Mouse (Mus musculus) 416B (cell line): ENCODE results near the gene Asah2.
"Not testable (repeated sequence)": the region's sequence is repeated elsewhere in the genome, so short reads cannot be mapped to it uniquely, and the experiment has no call there.

Experiments
- DNase-seq: peaks from one replicate; pipeline ENCODE4 v3.0.0; 2011; ENCODE audit warnings: low read depth

The Asah2 gene

DNA sequence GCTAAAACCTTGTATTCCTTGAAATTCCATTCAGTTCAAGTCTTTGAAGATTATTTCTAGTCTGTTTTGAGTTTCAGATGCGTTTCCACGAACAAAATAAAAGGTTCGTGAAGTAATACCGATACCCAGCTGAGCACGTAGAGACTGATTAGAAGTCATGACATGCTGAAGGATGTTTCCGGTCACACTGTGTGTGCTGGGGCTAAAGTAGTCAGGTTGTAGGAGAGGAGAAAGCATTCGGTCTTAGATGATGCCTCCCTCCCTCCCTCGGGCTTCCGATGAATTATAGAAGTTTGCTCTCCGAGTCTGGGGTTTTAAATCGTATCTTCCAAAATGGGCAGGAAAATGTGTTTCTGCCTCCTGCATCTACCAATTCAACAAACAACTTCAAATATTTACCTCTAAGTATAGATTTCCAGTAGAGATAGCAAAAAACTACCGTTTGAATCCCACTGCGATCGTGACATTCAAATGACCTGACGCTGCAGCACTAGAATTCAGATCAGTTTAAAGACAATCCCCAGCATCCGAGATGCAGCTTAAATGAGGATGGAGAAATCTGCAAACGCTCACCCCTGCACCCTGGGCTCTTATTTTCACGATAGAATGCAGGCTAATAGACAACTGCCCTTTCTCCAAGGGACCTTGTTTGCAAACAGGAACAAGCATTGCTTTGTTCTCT, 5.6 kb downstream of the Asah2 start:
- DNase-seq = no peak

DNA sequence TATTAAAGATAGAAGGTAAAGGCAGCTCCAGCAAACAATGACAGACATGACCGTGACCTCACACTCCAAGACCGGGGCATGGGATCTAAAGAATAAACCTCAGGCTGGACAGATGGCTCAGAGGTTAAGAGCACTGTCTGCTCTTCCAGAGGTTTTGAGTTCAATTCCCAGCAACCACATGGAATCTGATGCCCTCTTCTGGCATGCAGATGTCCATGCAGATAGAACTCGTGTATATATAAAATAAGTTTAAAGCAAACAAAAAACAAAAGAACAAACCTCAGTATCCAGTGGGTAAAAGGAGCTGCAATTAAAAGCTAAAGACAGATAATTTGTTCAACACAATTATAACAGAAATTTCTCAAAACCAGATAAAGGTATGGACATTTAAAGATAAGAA, 9.4 kb downstream of the Asah2 start:
- peak; percentile 17 for DNase-seq

DNA sequence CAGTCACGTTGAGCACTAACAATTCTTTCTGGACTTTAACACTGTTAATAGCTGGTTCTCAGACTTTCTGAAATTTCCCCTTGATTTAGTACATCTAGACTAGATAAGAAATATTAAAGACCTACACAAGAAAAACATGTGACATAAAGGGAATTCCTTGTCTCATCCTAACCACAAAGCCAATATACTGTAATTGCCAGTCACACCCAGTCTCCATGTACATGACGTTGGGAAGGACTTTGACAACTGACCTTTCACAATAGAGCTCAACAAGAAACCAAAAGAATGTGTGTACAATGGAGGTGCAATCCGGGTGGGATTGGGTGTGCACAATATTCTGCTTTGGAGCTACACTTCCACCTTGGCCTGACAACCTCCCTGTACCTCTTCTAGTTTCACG, 15.7 kb downstream of the Asah2 start:
- no peak for DNase-seq

DNA sequence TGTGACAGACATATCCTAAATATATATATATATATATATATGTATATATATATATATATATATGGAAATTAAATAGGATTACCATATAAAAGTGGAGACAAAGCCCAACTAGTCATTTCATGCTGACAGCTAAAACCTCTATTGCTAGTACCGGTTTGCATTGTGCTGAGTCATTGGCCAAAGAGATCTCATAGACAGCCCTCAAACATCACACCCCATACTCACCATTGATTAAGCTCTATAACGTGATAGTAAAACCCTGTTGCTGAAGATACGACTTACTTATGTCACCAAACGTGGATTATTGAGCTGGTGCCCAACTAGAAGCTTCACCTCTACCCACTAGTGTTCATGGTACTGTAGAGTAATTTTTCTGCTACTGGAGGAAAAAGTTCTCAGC, 17.2 kb downstream of the Asah2 start:
- no peak for DNase-seq

DNA sequence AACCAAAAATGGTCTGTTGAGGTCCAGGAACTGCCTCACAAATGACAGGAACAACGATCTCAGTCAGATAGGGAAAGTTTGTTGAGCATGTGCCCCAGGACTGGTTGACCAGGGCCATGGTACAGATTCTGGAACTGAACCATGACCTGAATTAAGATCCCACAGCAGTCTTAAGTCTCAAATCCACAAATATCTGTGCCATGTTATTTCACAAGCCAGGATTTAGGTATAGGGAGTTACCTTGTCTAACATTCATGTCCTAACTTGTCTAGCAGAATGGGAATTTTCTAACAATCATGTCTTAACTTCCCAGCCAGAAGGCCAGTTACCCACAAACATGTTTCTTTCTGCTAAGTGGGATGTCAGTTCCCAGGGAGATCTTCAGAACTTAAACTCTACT, 19.4 kb downstream of the Asah2 start:
- DNase-seq = no peak

DNA sequence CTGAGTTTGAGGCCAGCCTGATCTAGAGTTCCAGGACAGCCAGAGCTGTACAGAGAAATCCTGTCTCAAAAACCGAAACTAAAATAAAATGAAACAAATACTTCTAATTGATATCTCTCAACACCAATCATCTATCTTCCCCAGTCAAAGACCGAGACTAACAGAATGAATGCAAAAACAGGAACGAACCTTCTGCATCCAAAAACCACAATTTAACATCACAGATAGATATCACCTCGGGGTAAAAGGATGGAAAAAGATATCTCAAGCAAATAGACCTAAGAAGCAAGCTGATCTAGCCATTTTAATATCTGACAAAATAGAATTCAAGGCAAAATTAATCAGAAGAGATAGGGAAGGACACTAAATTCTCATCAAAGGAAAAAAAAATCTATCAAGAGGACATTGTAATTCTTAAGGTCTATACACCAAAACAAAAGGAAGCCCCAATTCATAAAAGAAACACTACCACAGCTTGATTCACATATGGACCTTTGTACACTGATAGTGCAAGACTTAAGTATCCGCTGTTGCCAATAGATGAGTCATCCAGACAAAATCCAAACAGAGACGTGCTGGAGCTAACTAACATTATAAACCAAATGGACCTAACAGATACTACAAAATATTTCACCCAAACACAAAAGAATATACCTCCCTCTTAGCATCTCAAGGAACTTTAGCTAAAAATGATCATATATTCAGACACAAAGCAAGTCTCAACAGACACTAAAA, 20.1 kb downstream of the Asah2 start:
- DNase-seq = peak; percentile 30

DNA sequence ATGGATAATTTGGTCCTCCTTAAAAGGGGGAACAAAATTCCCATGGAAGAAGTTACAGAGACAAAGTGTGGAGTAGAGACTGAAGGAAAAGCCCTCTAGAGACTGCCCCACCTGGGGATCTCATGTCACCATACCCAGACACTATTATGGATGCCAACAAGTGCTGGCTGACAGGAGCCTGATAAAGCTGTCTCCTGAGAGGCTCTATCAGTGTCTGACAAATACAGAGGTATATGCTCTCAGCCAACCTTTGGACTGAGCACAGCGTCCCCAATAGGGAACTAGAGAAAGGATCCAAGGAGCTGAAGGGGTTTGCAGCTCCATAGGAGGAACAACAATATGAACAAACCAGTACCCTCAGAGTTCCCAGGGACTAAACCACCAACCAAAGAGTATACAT, 23.2 kb downstream of the Asah2 start:
- not testable (repeated sequence) for DNase-seq

DNA sequence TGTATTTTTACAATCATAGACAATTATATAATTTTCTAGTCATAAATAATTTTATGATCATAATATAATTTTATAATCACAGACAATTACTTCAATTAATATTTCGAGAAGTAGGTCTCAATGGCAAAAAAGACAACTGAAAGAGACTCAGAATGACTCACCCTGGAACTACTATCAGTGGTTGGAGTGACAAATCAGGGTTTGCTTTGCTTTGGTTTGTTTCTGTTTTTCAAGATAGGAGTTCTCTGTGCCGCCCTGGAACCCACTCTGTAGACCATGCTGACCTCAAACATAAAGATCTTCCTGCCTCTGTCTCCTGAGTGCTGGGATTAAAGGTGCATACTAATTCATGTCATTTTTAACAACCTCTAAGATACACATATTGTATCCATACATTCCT, 37.7 kb downstream of the Asah2 start:
- DNase-seq = peak; percentile 68

DNA sequence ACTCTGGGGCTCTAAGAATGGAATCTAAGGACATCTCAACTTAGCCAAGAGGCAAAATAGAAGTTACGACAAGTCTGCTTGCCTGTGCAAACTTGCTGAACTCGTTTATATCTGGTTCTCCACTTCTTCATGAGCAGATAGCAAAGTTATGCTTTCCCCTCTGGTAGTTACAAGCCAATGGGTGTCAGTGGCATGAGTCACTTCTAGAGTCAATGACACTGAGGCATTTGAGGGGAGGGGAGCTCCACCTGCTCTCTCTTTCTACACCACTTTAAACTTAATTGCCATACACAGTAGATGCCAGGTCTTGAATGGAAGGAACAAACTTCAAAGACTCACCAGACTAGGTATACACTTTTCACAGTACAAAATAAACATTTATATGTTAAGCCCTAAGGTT, 38.4 kb downstream of the Asah2 start:
- no peak for DNase-seq

DNA sequence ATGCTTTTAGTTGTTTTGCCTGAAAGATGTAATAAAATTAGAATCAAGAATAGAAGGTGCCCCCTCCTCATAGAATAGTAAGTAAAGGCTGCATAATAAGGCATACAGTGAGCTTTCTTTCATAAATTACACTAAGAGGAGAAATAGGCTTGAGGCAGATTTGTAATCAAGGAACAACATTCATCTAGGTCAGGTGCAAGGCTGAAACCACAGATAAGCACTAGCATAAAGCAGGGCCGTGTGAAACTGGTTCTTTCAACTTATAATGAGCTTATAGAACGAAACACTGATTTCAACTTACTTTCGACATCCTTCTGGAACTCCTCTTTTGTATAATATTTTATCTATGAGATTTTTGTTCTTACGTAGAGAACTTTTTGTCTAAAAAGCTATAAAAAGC, 40.3 kb downstream of the Asah2 start:
- DNase-seq = no peak

DNA sequence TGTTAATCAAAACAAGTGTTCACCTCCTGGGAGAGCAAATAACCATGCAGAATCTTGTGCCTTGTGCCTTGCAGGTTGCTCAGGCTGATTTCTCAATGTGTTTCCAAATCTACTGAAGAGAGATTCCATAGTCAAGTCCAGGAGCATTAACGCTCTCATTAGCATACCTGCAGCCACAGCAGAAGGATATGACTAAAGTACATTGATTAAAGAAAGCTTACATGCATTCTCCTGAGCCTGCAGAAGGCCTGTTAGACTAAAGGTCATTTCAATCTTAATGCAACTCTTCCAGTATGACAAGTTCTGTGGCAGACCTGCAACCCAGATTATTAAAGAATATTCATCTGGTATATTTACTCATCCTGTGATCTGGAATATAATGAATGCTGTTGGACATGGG, 46.7 kb downstream of the Asah2 start:
- no peak for DNase-seq

DNA sequence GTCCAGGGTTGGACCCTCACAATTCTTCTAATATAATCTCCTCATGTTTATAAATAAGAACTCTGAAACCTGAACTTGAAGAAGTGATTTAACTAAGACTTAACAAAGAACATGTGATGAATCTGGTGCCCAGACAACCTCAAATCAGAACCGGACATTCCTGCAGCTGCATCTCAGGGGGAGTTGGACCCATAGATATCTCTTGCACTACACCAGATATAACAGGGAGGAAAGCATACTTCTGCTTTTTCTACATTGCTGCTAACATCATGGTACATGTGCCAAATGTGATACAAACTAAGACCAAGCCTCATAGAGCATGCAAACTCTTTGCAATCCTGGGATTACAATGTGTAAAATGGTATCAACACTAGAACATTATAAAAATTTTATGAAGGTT, 51.8 kb downstream of the Asah2 start:
- no peak for DNase-seq

DNA sequence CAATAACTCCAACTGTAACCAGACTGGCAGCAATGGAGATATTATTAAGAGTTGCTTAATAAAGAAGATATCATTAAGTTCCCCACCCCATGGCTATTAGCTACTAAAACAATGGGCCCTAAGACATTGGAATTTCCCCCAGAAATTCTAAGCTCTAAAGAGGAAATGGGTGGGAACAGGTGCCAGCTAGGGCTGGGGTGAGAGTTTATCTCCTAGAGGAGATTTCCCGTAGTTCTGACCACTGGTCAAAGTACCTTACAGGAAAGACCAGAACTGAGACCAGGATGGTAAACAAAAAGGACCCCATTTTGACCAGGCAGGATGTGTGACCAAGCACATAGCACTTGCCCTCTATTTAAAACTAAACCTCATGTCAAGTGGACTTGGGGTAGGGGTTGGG, 52.3 kb downstream of the Asah2 start:
- no peak for DNase-seq

DNA sequence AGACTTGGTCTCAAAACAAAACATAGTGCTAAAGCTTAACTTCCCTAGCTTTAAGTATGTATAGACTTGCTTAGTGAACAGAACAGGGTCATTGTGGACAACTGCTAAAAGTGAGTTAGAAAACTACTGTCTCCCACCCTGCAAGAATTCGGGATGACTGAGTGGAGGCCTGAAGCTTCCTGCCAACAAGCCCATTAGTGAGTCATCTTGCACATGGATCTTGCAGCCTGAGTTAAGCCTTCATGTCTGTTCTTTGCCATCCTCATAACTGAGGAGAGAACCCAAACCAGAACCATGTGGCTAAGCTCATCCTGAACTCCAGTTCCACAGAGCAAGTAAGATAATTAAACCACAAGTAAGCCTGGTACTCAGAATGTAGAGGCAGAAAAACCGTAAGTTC, 56.8 kb downstream of the Asah2 start:
- no peak for DNase-seq

DNA sequence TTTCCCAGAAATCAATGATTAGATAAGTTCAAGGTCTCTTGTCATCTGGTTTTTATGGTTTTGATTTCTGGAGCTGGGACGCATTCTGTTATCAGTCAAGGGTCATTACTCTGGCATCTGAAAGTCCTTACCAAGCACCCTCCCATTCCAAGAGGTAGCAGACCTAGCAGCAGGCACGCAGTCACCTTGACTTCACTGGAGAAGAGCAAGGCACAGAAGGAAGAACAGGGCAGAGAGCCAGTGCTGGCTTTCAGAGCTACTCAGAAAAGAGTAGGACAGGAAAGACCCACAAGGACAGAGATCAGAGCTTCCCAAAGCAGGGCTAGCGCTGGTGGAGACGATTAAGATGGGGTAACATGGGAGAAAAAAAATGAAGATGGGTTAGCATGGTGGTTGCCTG, 75.1 kb downstream of the Asah2 start:
- DNase-seq = no peak

DNA sequence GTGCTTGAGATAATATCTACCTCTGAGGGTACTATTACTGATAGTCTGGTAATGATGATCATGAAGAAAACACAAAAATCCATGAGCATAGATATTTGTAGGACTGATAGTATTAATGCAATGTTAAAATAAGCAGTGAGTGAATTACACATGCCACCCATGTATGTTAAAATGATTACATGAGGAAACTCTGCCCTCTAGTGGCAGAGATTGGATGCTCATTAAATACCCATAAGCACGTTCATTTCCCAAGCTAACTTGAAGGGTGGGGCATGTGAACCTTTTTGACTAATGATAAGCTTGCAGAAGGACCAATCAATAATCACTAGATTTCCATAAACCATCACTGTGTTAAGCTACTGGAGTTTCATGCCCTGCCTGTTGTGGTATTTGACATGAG, 77.6 kb downstream of the Asah2 start:
- peak; percentile 82 for DNase-seq

DNA sequence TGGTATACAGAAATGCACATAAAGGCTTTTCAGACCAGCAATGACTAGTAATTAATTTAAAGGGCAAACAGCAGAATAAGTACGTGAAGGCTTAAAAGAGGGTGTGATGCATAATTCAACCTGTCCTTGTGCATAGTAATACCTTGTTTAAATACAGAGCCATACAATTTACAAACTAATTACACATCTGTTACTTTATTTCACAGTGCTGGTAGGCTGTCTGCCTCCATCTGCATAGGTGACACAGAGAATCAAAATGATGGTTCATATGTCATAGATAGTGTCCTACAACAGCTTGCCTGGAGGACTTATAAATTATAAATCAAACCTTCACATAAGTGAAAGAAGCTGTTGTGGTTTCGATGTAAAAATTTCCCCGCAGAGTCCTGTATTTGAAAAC, 82.6 kb downstream of the Asah2 start:
- no peak for DNase-seq

DNA sequence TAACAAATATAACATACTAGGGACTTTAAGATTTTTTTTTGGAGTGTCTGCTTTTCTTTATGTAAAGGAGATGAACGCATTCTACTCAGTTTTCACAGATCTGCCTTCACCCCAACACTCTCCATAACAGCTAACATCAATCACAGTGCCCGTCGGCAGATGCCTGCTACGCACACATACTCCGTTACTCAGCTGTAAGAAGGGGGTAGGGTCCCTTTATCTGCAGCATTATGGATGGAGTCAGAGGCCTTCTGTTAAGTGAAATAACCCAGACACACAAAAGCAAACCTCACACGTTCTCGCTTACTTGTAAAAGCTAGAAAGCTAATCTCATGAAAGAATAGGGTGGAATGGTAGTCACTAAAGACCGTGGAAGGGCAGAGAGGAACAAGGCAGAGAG, 88.3 kb downstream of the Asah2 start:
- DNase-seq = no peak

DNA sequence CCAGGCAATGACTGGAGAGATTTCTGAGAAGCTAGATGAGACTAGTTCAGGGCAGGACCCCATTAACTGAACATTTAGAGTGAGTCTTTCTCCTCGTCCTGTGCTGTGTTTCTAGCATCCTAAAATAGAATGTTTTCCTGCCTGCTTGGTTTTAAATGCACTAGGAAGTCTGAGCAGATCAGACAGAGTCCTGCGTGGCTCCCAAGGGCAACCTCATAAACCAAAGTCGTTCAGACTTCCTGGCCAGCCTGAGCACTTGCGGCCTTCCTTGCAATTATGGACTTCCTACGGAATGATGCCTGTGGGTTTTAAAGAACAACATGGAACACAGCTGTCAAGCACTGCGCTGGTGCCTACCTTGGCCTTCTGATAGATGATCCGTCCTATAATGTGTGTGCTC, 89.4 kb downstream of the Asah2 start:
- no peak for DNase-seq

DNA sequence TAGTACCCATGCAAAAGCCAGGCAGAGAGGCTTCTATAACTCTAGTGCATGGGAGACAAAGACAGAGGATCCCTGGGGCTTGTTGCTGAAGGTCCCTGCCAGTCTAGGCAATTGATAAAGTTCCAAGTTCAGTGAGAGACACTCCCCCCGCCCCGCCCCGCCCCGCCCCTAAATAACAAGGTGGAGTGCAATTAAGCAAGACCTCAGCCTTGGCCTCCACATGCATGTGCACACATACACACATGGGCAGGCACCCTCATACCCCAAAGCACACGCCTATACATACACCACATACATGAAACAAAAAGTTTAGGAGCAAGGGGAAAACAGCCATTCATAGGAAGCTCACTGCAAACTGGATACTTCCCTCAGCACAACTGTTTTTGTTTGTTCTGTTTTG, 90.0 kb downstream of the Asah2 start:
- no peak for DNase-seq

DNA sequence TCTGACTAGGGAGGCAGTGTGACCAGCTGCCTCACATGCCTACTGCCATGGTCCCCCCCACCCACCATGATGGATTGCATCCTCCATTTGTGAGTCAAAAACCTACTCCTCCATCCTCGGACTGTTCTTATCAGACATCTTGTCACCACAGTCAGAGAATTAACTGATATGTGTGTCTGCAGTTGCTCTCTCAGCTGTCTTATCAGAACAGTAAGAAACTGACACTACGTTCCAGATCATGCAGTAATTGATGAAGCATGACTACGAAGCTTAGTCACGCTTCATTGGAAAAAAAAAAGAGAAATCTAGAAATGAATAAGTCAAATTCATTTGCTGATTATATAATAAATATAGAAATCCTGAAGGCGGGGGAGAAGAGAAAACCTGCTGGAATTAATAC, 105.4 kb downstream of the Asah2 start:
- no peak for DNase-seq

DNA sequence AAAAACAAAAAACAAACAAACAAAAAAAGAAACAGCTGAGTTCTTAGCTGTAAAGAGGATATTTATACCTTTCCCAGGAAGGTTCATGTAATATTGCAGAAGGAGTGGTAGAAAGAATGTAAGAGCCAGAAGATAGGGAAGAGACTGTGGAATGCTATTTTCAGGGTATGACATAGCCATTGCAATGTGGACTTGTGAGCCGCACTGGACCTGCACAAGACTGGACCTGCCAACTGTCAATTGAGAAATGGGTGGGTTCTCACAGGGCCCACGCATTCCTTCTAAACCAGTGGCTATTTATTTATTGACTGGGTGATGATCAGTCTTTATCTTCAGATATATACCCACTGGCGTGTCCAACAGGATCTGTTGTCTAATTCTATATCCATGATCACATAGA, 111.1 kb downstream of the Asah2 start:
- DNase-seq = no peak

DNA sequence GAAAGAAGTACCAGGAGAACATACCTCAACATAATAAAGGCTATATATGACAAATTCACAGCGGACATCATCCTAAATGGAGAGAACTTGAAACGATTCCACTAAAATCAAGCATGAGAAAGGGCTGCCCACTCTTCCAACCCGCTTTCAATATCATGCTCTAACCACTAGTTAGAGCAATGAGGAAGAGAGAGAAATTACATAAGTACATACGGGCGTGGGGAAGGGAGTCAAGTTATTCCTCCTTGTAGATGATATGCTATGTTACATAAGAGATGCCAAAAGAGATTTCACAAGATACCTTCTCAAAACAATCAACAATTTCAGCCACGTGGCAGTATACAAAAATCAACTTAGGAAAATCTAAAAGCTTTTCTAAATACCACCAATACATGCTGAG, 117.0 kb downstream of the Asah2 start:
- DNase-seq = no peak

DNA sequence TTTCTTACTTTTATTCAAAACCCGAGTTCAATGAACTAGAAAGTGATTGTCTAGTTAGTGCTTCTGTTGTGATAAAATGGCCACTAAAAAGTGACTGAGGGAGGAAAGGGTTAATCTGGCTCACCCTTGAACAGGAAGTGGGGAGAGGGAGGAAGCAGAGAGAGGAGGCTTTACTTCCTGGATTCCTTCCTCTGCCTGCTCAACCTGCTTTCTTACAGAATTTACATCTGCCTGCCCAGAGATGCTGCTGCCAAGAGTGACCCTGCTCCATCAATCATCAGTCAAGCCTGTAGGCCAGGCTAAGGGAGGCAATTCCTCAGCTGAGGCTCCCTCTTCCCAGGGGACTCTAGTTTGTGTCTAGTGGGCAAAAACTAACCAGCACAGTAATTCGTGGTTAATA, 132.1 kb downstream of the Asah2 start:
- peak; percentile 69 for DNase-seq
